Mouse (Mus musculus) lung, postnatal 4 days (tissue): ENCODE data around the gene Serpina3n.
"Not testable (repeated sequence)": the region's sequence is repeated elsewhere in the genome, so short reads cannot be mapped to it uniquely, and the experiment has no call there.

Experiments
- DNase-seq, 2 experiments: peaks; one replicate each; pipeline ENCODE4 v3.0.0; 2021

The Serpina3n gene

DNA sequence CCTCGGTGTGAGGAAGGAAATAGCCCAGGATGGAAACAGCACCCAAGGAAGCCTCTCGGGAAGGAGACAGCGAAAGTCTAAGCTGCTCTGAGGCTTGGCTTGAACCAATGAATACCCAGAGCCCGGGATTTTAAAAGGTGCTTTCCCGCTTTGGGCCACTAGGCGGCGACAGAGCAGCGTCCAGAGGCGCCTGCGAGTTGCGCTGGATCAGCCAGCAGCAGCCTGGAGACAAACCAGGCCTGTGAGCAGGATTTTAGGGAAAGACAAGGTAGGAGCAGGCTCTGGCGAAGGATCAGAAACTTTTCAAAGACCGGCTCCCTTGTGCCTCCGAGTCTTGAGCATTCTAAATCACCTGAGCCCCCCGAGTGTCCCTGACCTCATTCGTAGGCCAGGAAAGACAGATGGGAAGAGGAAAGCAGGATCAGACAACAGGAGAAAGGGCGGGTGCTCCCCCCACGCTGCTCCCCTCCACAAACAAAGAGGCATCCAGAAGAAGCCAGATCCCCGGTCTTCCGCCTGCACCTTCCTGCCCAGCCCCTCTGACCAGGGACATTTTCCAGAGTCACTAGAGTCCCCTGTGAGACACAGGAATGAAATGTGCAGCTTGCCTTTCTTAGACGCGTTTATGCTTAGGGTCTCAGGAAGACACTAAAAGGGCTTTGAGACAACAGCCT, 33.7 kb downstream of the Serpina3n start:
- DNase-seq: peak; percentile 77 to 86

GRCm38 (mm10) chr12:104443716-104444115, 37.2 kb downstream of the Serpina3n start:
- DNase-seq: no peak

GRCm38 (mm10) chr12:104447056-104447455, 40.5 kb downstream of the Serpina3n start:
- DNase-seq: not testable (repeated sequence)

- peak; percentile 38 to 53 for DNase-seq
Measured at GRCm38 (mm10) chr12:104448099-104448498, 41.6 kb downstream of the Serpina3n start.

- no peak for DNase-seq
Measured at GRCm38 (mm10) chr12:104450257-104450656, 43.7 kb downstream of the Serpina3n start.

DNA sequence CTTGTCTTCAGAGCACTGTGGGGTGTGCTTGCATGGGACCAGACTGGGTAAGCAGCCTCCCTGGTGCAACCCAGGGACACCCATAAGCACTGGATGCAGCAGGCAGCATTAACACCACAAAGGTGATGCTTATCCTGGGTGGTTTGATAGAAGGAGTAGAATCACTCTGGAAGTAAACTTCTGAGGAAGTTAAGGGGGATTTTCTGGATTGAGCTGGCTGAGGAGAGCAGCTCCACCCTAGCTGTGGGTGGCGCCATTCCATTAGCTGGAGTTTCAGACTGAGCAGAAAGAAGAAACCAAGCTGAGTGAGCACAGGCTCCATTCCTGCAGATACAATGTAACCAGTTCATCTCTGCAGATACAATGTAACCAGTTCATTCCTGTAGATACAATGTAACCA, 46.5 kb downstream of the Serpina3n start:
- no peak for DNase-seq

DNA sequence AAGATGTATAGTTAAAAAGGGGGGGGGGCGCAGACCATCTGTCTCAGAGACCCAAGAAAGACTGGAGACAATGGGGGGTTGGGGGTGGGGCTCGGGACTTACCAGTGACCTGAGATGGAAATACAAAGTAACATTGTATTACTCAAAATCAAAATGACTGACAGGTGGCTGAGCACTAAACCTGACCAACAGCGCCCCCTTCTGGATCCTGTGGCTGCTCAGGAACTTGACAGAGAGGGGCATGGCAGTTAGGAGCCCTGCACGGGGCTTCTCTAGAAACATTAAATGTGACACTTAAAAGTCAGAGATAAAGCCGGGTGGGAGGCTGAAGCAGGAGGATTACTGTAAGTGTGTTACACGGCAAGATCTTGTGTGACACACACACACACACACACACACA, 52.8 kb downstream of the Serpina3n start:
- DNase-seq: no peak

DNA sequence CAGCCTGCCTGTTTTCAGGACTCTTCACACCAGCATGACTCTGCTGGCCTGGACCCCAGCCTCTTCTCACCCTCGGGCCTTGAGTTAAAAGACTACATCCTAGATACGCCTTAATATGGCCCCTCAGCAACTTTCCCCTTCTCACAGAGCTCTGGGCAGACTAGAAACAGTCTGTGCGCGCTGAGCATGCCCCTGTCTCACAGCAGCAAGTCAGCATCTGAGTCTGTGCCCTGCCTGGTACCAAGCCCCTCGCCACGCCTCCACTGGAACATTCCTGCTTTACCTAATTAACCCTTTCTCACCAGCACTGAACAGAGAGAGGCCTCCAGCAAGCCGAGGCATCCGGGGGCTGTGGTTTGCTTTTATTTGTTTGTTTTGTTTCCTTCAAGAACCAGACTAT, 54.8 kb downstream of the Serpina3n start:
- DNase-seq: no peak
